Mouse (Mus musculus) neural tube, embryonic 11.5 days (tissue): ENCODE data around the gene Chp1. TPM values are rescaled to one million over a fixed set of nuclear protein-coding genes. Genes with fewer than 3 reads are reported as not detected.
A peak's percentile ranks its signal among the peaks of the same experiment; 100 is the strongest.

Experiments used
- ATAC-seq: fragments of 200-750 bp; cut with Nextera tagmentation; 2 replicates; pipeline ENCODE4 v1.8.0; 2017; ENCODE audit warnings: moderate number of reproducible peaks, mild to moderate bottlenecking, moderate TSS enrichment, moderate library complexity; ENCODE audit not compliant: insufficient read depth, low FRiP score, low TSS enrichment
- DNase-seq: peaks from one replicate; pipeline ENCODE4 v3.0.0-alpha.2; 2015; ENCODE audit warnings: low spot score
- H3K27ac ChIP-seq: fragments of 300-500 bp; sonication (generic); 2 replicates; pipeline ENCODE4 v1.5.1; 2014; ENCODE audit warnings: low read depth, mild to moderate bottlenecking, low read length
- H3K27me3 ChIP-seq: fragments of 300-500 bp; sonication (generic); 2 replicates; pipeline ENCODE4 v1.6.1; 2014; ENCODE audit warnings: mild to moderate bottlenecking, low read length, mixed read lengths; ENCODE audit not compliant: control insufficient read depth, insufficient read depth
- H3K36me3 ChIP-seq: fragments of 300-500 bp; sonication (generic); 2 replicates; pipeline ENCODE4 v1.6.1; 2014; ENCODE audit warnings: mild to moderate bottlenecking, low read length, moderate library complexity, mixed read lengths; ENCODE audit not compliant: control insufficient read depth, insufficient read depth
- H3K4me1 ChIP-seq: fragments of 300-500 bp; sonication (generic); 2 replicates; pipeline ENCODE4 v1.6.1; 2014; ENCODE audit warnings: low read length, mixed read lengths; ENCODE audit not compliant: control insufficient read depth, insufficient read depth
- H3K4me2 ChIP-seq: fragments of 300-500 bp; sonication (generic); 2 replicates; pipeline ENCODE4 v1.6.1; 2014; ENCODE audit warnings: low read depth, mild to moderate bottlenecking, moderate library complexity
- H3K4me3 ChIP-seq: fragments of 300-500 bp; sonication (generic); 2 replicates; pipeline ENCODE4 v1.5.1; 2014; ENCODE audit warnings: low read depth, low read length
- H3K9ac ChIP-seq: fragments of 300-500 bp; sonication (generic); 2 replicates; pipeline ENCODE4 v1.6.1; 2014; ENCODE audit warnings: mild to moderate bottlenecking, low read length
- H3K9me3 ChIP-seq: fragments of 300-500 bp; sonication (generic); 2 replicates; pipeline ENCODE4 v1.6.1; 2016; ENCODE audit warnings: low read length; ENCODE audit not compliant: control insufficient read depth
- WGBS: fragments of 180-500 bp; shearing (Covaris S2); extraction: QIAGEN DNeasy Blood & Tissue Kit; methylation state at CpG from one replicate; pipeline ENCODE4 v1.1.7; 2014; 5-methylcytosine and 5-hydroxymethylcytosine counted together
- polyA plus RNA-seq: library from polyadenylated mRNA; unstranded; fragments of >200 nt; fragmentation: Nextera tagmentation; extraction: Ambion mirVana; gene quantifications from 2 replicates; pipeline ENCODE4 v1.2.1, GENCODE M21; 2014

The Chp1 gene
- polyA plus RNA-seq, 1 experiment from 2014 or later = 72.8 TPM

- H3K9me3 ChIP-seq = no peaks in the 10 kb centered on the region
- H3K27me3 ChIP-seq = no peaks in the 10 kb centered on the region
- no peaks in the 10 kb centered on the region for H3K36me3 ChIP-seq
- no peak overlapping the region for H3K4me2 ChIP-seq
- DNase-seq (no peak), ATAC-seq (no peak)
- 80% methylated on average over 2 of the region's 2 CpGs for WGBS
- H3K27ac ChIP-seq = no peak overlapping the region
- no peaks in the 10 kb centered on the region for H3K4me1 ChIP-seq
- H3K9ac ChIP-seq = no peak overlapping the region
- no peak overlapping the region for H3K4me3 ChIP-seq
Measured at GRCm38 (mm10) chr2:119583439-119583838, 35.9 kb downstream of the Chp1 start.

DNA sequence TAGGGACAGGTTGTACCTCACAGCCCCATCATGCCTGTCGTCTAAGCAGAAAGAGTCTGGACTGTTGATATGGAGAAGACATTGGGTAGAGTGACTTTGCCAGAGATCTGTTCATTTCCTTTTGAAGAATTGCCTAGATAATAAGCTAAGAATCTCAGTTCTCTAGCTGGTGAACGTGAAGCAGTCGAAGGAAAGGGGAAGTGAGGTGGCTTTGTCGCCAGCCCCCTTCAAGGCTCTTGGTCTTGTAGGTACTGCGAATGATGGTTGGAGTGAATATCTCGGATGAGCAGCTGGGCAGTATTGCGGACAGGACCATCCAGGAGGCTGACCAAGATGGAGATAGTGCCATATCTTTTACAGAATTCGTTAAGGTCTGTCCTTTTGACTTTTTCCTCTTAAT, 36.8 kb downstream of the Chp1 start:
- Histone ChIP-seq H3K9ac (no peak overlapping the region), H3K4me2 (no peak overlapping the region), H3K4me1 (no peaks in the 10 kb centered on the region), H3K36me3 (no peaks in the 10 kb centered on the region), H3K9me3 (no peaks in the 10 kb centered on the region), H3K4me3 (no peak overlapping the region), H3K27me3 (no peaks in the 10 kb centered on the region), H3K27ac (no peak overlapping the region)
- no peak for ATAC-seq
- DNase-seq = no peak
- 89% methylated on average over 8 of the region's 8 CpGs for WGBS

DNA sequence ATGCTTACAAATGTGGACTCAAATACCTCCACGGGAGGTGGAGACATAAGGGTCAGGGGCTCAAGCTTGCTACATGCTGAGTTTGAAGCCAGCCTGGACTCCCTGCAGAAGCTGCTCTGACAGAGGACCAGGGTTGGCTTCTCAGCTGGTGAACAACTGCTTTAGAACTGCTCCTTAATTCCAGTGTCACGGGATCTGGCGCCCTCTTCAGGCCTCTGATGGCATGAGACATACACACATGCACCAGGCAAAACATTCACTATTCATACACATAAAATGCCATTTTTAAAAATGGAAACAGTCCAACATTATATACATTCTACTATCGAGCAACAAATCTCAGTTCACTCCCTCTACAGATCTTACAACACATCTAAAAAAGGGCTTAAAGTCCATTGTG, 39.9 kb downstream of the Chp1 start:
- Histone ChIP-seq H3K9me3 (no peaks in the 10 kb centered on the region), H3K9ac (no peak overlapping the region), H3K4me3 (no peak overlapping the region), H3K4me2 (no peak overlapping the region), H3K4me1 (no peaks in the 10 kb centered on the region), H3K36me3 (no peaks in the 10 kb centered on the region), H3K27ac (no peak overlapping the region), H3K27me3 (no peaks in the 10 kb centered on the region)
- DNase-seq = peak; percentile 53
- 18% methylated on average over 4 of the region's 4 CpGs for whole genome bisulfite sequencing
- no peak for ATAC-seq

- H3K4me1 ChIP-seq = peaks cover 8% of the 10 kb centered on the region; the same call in 1 of the 2 replicates
- no peaks in the 10 kb centered on the region for H3K9me3 ChIP-seq
- H3K4me2 ChIP-seq = no peak overlapping the region
- H3K27ac ChIP-seq = no peak overlapping the region
- no peak for DNase-seq
- no peaks in the 10 kb centered on the region for H3K27me3 ChIP-seq
- WGBS = 91% methylated on average over 3 of the region's 3 CpGs
- no peaks in the 10 kb centered on the region for H3K36me3 ChIP-seq
- no peak overlapping the region for H3K4me3 ChIP-seq
- ATAC-seq = no peak
- H3K9ac ChIP-seq = no peak overlapping the region
Measured at GRCm38 (mm10) chr2:119591247-119591646, 43.8 kb downstream of the Chp1 start.

DNA sequence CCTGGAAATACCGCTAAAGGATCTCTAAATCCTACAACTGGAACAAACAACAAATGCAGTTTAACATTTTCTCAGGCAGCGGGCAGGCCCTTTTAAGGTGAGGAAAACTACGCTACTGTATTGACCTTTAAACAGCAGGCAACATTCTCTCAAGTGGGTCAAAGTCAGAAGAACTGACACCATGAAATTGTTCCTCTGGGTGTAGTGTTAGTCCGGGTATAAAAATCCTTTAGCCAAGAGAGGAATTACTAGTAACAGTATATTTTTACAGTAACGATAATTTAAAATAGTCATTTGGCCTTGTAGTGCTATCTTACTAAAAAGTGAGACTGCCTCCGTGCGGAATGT, 46.2 kb downstream of the Chp1 start:
- H3K9ac ChIP-seq = no peak overlapping the region
- WGBS = 8% methylated on average over 7 of the region's 7 CpGs
- H3K4me1 ChIP-seq = peaks cover 8% of the 10 kb centered on the region; the same call in 1 of the 2 replicates
- H3K4me2 ChIP-seq = peak overlapping the region; percentile 22; the same call in 1 of the 2 replicates
- H3K4me3 ChIP-seq = peak overlapping the region; percentile 65
- ATAC-seq (peak; percentile 29), DNase-seq (no peak)
- no peak overlapping the region for H3K27ac ChIP-seq
- H3K36me3 ChIP-seq = peaks cover 5% of the 10 kb centered on the region
- H3K27me3 ChIP-seq = no peaks in the 10 kb centered on the region
- no peaks in the 10 kb centered on the region for H3K9me3 ChIP-seq

DNA sequence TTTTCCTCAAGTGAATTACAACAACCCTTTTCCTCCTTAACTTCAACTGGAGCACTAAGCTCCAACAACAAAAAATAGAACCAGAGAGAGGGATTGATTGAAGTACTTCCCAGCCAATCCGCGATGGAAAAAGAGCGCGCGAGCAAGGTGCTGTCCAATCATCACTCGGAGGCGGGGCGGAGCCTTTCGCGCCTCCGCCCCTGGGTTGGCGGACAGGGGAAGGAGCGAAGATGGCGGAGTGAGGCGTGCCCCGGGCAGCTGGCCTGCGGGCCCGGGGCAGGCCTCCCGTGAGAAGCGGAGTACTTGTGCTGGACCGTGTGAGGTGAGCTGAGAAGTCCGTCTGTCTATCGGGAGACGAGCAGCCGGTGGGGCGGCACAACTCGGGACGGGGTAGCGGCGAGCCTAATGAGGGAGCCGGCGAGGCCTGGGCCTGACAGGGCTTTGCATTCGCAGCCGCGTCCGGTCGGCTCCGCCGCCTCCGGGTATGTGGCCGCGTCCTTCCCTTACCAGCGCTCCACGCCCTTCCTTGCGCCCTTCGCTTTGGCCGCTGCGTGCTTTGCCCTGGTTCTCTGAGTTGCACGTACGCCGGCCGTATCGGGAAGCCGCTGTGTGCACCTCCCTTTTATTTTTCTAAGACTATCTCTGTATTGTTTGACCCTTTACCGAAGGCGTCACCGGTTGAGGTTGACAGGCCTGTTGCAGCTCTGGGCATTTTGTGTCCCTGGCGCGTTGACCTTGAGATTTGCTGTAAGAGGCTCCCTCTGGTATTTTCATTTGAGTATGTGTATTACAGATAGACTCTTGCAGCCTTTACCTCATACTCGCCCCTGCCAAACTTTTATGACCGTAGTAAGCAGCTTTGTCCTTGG, 46.9 kb downstream of the Chp1 start:
- H3K9me3 ChIP-seq = no peaks in the 10 kb centered on the region
- H3K4me2 ChIP-seq = peak overlapping the region; percentile 70
- H3K36me3 ChIP-seq = peaks cover 5% of the 10 kb centered on the region
- under 1% methylated on average over 61 of the region's 61 CpGs for WGBS
- H3K4me1 ChIP-seq = peaks cover 8% of the 10 kb centered on the region; the same call in 1 of the 2 replicates
- H3K27me3 ChIP-seq = no peaks in the 10 kb centered on the region
- H3K27ac ChIP-seq = peak overlapping the region; percentile 69
- peak; percentile 97 for DNase-seq
- peak; percentile 98 for ATAC-seq
- peak overlapping the region; percentile 65 for H3K4me3 ChIP-seq
- peak overlapping the region; percentile 92 for H3K9ac ChIP-seq

DNA sequence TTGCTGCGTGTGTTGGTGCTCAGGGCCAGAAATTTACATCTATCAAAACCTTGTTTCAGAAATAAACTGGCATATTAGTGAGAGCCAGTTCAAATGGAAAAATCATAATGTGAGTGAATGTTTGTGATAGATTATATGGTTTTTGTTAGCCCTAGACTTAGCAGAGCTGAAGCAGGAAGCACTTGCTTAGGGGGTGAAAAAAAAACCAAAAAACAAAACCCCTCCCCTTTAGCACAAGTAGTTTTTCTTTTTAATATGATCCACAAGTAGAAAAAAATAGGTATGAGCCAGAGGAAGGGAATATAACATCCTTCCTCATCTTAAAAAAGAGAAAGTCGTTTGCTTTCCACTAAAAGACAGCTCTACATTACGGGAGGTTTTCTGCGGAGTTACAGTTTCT, 47.8 kb downstream of the Chp1 start:
- WGBS = 61% methylated on average over 4 of the region's 4 CpGs
- peaks cover 7% of the 10 kb centered on the region for H3K36me3 ChIP-seq

GRCm38 (mm10) chr2:119596781-119597330, 49.4 kb downstream of the Chp1 start:
- H3K9ac ChIP-seq = no peak overlapping the region
- peaks cover 7% of the 10 kb centered on the region for H3K36me3 ChIP-seq
- DNase-seq (no peak), ATAC-seq (no peak)
- H3K4me1 ChIP-seq = peaks cover 8% of the 10 kb centered on the region; the same call in 1 of the 2 replicates
- no peak overlapping the region for H3K4me2 ChIP-seq
- 91% methylated on average over 8 of the region's 8 CpGs for WGBS
- H3K9me3 ChIP-seq = no peaks in the 10 kb centered on the region
- H3K4me3 ChIP-seq = no peak overlapping the region
- H3K27me3 ChIP-seq = no peaks in the 10 kb centered on the region
- no peak overlapping the region for H3K27ac ChIP-seq

More for the DNA sequence above, 47.8 kb downstream of the Chp1 start:
- H3K27ac ChIP-seq = no peak overlapping the region
- H3K9me3 ChIP-seq = no peaks in the 10 kb centered on the region
- peak overlapping the region; percentile 92; the same call in 1 of the 2 replicates for H3K9ac ChIP-seq
- peak overlapping the region; percentile 65 for H3K4me3 ChIP-seq
- H3K4me2 ChIP-seq = peak overlapping the region; percentile 70
- ATAC-seq = no peak
- peaks cover 8% of the 10 kb centered on the region; the same call in 1 of the 2 replicates for H3K4me1 ChIP-seq
- DNase-seq = no peak
- H3K27me3 ChIP-seq = no peaks in the 10 kb centered on the region

DNA sequence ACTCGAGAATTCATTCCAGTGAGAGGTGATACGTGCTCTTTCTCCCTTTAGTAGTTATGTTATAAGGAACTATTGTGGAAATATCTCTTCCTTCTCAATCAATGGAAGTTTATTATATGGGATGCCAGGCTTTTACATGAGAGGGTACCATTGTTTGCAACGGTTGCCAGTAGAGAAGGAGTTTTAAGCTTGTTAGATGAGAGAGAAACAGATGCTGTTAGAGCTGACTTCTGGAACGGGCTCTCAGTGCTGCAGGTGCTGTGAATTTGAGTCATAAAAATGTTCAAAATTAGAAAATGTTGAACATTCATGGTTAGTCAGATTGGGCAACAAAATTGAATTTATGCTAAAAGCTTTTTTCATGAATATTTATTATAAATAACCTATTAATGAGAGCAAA, 53.5 kb downstream of the Chp1 start:
- peaks cover 12% of the 10 kb centered on the region for H3K36me3 ChIP-seq
- no peaks in the 10 kb centered on the region for H3K4me1 ChIP-seq
- 88% methylated on average over 4 of the region's 4 CpGs for WGBS
- H3K27ac ChIP-seq = no peak overlapping the region
- H3K4me2 ChIP-seq = no peak overlapping the region
- no peak overlapping the region for H3K4me3 ChIP-seq
- no peak for ATAC-seq
- no peaks in the 10 kb centered on the region for H3K27me3 ChIP-seq
- no peak overlapping the region for H3K9ac ChIP-seq
- no peak for DNase-seq
- no peaks in the 10 kb centered on the region for H3K9me3 ChIP-seq
